Mouse (Mus musculus) lung, embryonic 15.5 days (tissue): ENCODE data around the gene Pdia3. TPM values are rescaled to one million over a fixed set of nuclear protein-coding genes. Genes with fewer than 3 reads are reported as not detected.

Experiments
- ATAC-seq: fragments of 200-750 bp; cut with Nextera tagmentation; 2 replicates; pipeline ENCODE4 v1.8.0; 2017; ENCODE audit warnings: moderate number of reproducible peaks, borderline replicate concordance; ENCODE audit not compliant: low FRiP score, low TSS enrichment; ENCODE audit errors: extremely low read depth
- H3K27ac ChIP-seq: fragments of 300-500 bp; sonication (generic); 2 replicates; pipeline ENCODE4 v1.5.1; 2015; ENCODE audit warnings: moderate library complexity, mild to moderate bottlenecking, inconsistent platforms
- H3K27me3 ChIP-seq: fragments of 300-500 bp; sonication (generic); 2 replicates; pipeline ENCODE4 v1.6.1; 2015; ENCODE audit warnings: inconsistent platforms
- H3K36me3 ChIP-seq: fragments of 300-500 bp; sonication (generic); 2 replicates; pipeline ENCODE4 v1.6.1; 2015; ENCODE audit warnings: inconsistent platforms
- H3K4me1 ChIP-seq: fragments of 300-500 bp; sonication (generic); 2 replicates; pipeline ENCODE4 v1.6.1; 2015; ENCODE audit warnings: inconsistent platforms
- H3K4me2 ChIP-seq: fragments of 300-500 bp; sonication (generic); 2 replicates; pipeline ENCODE4 v1.6.1; 2015; ENCODE audit warnings: inconsistent platforms, mild to moderate bottlenecking, moderate library complexity
- H3K4me3 ChIP-seq: fragments of 300-500 bp; sonication (generic); 2 replicates; pipeline ENCODE4 v1.5.1; 2015; ENCODE audit warnings: mild to moderate bottlenecking, inconsistent platforms
- H3K9ac ChIP-seq: fragments of 300-500 bp; sonication (generic); 2 replicates; pipeline ENCODE4 v1.6.1; 2015; ENCODE audit warnings: inconsistent platforms
- H3K9me3 ChIP-seq: fragments of 300-500 bp; sonication (generic); 2 replicates; pipeline ENCODE4 v1.6.1; 2016; ENCODE audit warnings: inconsistent platforms
- WGBS: fragments of 180-500 bp; shearing (Covaris S2); methylation state at CpG from one replicate; pipeline ENCODE4 v1.1.7; 2015; 5-methylcytosine and 5-hydroxymethylcytosine counted together
- polyA plus RNA-seq: library from polyadenylated mRNA; unstranded; fragments of >200 nt; fragmentation: Nextera tagmentation; extraction: Ambion mirVana; gene quantifications from 2 replicates; pipeline ENCODE4 v1.2.1, GENCODE M21; 2015

Pdia3 gene
- polyA plus RNA-seq, 1 experiment from 2014 or later, result 889 TPM

DNA sequence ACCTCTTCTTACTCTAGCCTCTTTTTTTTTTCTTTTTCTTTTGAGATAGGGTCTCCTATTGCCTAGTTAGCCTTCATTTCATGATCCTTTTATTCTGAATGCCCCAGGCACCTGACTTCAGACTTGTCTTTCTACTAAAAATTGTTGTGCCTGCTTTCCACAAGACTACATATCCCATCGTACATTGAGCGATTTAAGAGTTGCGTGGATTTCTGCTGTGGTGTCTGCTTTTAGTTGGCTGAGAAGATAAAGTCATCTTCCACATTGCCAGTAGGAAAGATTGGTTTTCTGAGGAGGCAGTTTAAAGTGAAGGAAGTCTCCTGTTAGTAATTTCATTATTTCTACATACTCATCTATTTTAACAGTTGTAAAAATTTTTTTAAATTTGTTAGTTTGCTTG is 2.0 kb downstream of the Pdia3 start:
- ATAC-seq, result no peak
- Histone ChIP-seq H3K9me3 (no peaks in the 10 kb centered on the region), H3K27ac (no peak overlapping the region), H3K4me1 (peaks cover 26% of the 10 kb centered on the region), H3K27me3 (no peaks in the 10 kb centered on the region), H3K9ac (peak overlapping the region; percentile 100; the same call in 1 of the 2 replicates), H3K4me2 (peak overlapping the region; percentile 56), H3K4me3 (peak overlapping the region; percentile 89), H3K36me3 (peaks cover 28% of the 10 kb centered on the region)
- 68% methylated on average over 3 of the region's 3 CpGs for WGBS

DNA sequence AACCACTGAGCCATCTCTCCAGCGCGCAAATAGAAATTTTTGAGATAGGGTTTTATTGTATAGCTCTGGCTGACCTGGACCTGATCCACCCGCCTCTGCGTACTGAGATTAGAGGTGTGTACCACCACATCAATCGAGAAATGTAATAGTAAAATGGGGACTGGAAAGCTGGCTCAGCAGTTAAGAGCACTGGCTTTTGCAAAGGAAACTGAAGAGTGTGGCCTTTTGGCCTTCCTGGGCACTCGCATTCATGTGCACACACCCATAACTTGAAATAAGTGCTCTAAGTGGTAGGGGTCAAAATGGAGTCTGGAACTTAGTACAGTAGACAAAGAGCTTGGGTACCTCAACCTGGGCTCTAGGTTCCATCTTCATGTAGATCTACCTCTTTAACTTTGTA is 2.8 kb downstream of the Pdia3 start:
- H3K27ac ChIP-seq, result no peak overlapping the region
- no peak overlapping the region for H3K9ac ChIP-seq
- H3K4me1 ChIP-seq, result peaks cover 26% of the 10 kb centered on the region
- H3K4me3 ChIP-seq, result no peak overlapping the region; the same call in 1 of the 2 replicates
- no peaks in the 10 kb centered on the region for H3K27me3 ChIP-seq
- H3K36me3 ChIP-seq, result peaks cover 32% of the 10 kb centered on the region
- H3K9me3 ChIP-seq, result no peaks in the 10 kb centered on the region
- ATAC-seq, result no peak
- 79% methylated on average over 6 of the region's 6 CpGs for WGBS
- H3K4me2 ChIP-seq, result peak overlapping the region; percentile 56

DNA sequence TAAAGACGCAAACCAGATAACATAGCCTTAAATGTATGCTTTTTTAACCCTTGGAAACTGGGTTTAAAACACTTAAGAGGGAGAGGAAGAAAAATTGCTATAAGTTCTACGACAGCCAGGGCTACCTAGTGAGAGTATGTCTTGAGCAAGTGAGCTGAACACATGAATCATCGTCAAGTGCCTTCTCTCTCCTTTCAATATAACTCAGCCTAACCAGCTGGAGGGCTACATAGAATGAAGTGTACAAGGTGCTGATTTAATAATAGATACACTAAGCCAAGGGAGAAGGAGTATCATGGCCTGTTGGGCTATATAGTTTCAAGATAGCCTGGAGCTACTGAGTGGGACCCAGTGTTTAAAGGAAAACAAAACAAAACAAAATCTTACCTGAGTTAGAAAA is 4.9 kb downstream of the Pdia3 start:
- WGBS, result 82% methylated on average over 3 of the region's 3 CpGs
- H3K4me3 ChIP-seq, result no peak overlapping the region
- H3K36me3 ChIP-seq, result peaks cover 51% of the 10 kb centered on the region
- H3K4me2 ChIP-seq, result no peak overlapping the region
- H3K27ac ChIP-seq, result no peak overlapping the region
- no peak overlapping the region for H3K9ac ChIP-seq
- H3K9me3 ChIP-seq, result no peaks in the 10 kb centered on the region
- no peak for ATAC-seq
- H3K27me3 ChIP-seq, result no peaks in the 10 kb centered on the region
- peaks cover 23% of the 10 kb centered on the region for H3K4me1 ChIP-seq

DNA sequence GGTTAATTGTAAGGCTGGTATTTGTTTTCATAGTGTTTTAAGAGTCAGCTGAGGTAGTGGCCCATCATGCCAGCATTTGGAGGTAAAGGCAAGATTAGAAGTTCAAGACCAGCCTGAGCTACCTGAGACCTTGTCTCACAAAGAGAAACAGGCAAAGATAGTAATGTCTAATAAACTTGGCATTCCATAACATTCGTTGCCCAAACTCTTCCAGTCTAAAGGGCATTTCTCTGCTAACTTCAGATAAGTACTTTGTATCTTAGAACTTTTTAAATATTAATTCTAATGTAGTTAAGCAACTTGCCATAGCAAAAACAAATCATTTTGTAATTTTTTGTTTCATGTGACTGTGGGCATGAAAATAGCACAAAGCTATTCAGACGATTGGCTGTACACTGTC is 9.6 kb downstream of the Pdia3 start:
- Histone ChIP-seq H3K36me3 (peaks cover 71% of the 10 kb centered on the region), H3K27ac (no peak overlapping the region), H3K4me1 (0 out of 2 replicates have a peak, but pooled peaks cover 6% of the 10 kb centered on the region), H3K4me2 (no peak overlapping the region), H3K9ac (no peak overlapping the region), H3K9me3 (no peaks in the 10 kb centered on the region), H3K4me3 (no peak overlapping the region), H3K27me3 (no peaks in the 10 kb centered on the region)
- no peak for ATAC-seq
- WGBS, result 93% methylated on average over 2 of the region's 2 CpGs

DNA sequence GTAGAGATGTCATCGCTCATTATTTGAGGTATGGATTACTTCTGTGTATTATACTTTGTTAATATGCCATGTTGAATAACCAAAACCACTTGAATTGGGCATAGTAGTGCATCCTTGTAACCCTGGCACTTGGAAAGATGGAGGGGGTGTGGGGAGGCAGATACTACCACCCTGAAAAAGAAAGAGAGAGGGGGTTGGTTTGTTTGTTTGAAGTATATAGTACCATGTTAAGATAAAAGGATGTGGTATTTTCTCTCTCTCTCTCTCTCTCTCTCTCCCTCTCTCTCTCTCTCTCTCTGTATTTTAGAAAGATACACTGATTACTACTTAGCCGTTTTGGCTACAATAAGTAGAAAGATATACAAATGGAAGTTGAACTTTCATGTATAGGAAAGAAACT is 12.3 kb downstream of the Pdia3 start:
- Histone ChIP-seq H3K4me3 (no peak overlapping the region), H3K4me1 (no peaks in the 10 kb centered on the region), H3K27ac (no peak overlapping the region), H3K9me3 (no peaks in the 10 kb centered on the region), H3K27me3 (no peaks in the 10 kb centered on the region), H3K4me2 (no peak overlapping the region), H3K9ac (no peak overlapping the region), H3K36me3 (peaks cover 87% of the 10 kb centered on the region)
- ATAC-seq, result no peak
- 88% methylated on average over 2 of the region's 2 CpGs for WGBS

DNA sequence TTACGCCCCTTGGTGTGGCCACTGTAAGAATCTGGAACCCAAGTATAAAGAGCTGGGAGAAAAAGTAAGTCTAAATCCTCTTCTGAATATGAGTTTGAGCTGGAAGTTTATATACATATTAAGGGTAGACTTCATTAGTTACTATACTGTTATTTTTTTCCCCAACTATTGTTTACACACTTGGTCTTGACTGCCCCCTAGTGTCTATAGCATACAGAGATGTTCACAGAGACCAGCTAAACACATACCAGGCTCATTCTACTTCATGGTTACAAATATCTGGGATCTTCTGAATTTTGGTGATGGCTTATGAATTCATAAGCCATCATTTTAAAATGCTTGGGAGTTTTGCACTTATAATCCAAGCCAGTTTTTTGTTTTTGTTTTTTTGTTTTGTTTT is 21.3 kb downstream of the Pdia3 start:
- Histone ChIP-seq H3K27me3 (no peaks in the 10 kb centered on the region), H3K9me3 (no peaks in the 10 kb centered on the region), H3K36me3 (peaks cover 97% of the 10 kb centered on the region), H3K4me3 (no peak overlapping the region), H3K9ac (no peak overlapping the region), H3K4me1 (no peaks in the 10 kb centered on the region), H3K4me2 (no peak overlapping the region), H3K27ac (no peak overlapping the region)
- WGBS, result 94% methylated on average over 1 of the region's 1 CpGs
- no peak for ATAC-seq

DNA sequence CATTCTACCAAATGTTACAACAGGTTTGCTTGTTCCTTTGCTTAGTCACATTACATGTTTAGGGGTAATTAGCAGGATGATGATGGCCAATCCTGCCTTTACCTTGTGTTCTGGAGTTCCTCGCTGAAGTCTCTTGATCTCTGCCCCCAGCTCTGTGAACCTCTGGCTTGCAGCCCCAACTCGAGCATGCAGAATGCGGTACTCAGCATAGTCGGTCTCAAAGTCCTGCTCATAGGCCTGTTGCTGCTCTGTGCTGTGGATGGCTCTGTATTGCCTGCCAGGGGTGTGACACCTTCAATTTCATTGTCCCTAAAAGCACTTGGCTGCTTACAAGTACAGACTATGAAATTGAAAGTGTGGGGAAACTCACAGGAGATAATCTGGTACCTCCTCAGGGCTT is 26.2 kb downstream of the Pdia3 start:
- Histone ChIP-seq H3K4me3 (no peak overlapping the region), H3K4me2 (no peak overlapping the region), H3K9ac (no peak overlapping the region), H3K4me1 (peaks cover 18% of the 10 kb centered on the region), H3K27me3 (peaks cover 4% of the 10 kb centered on the region; the same call in 1 of the 2 replicates), H3K9me3 (no peaks in the 10 kb centered on the region), H3K36me3 (peaks cover 49% of the 10 kb centered on the region), H3K27ac (no peak overlapping the region)
- 78% methylated on average over 4 of the region's 4 CpGs for WGBS
- ATAC-seq, result no peak

- Histone ChIP-seq H3K4me3 (no peak overlapping the region), H3K27me3 (peaks cover 4% of the 10 kb centered on the region; the same call in 1 of the 2 replicates), H3K4me1 (peaks cover 18% of the 10 kb centered on the region), H3K36me3 (peaks cover 36% of the 10 kb centered on the region), H3K9me3 (no peaks in the 10 kb centered on the region), H3K4me2 (no peak overlapping the region), H3K27ac (no peak overlapping the region), H3K9ac (no peak overlapping the region)
- no peak for ATAC-seq
- 51% methylated on average over 5 of the region's 5 CpGs for WGBS
Observed at GRCm38 (mm10) chr2:121440834-121441605, 27.4 kb downstream of the Pdia3 start.

- peak overlapping the region; percentile 38 for H3K9ac ChIP-seq
Observed at GRCm38 (mm10) chr2:121441800-121442199, 28.2 kb downstream of the Pdia3 start.

GRCm38 (mm10) chr2:121442259-121443067 is 28.9 kb downstream of the Pdia3 start:
- Histone ChIP-seq H3K36me3 (peaks cover 24% of the 10 kb centered on the region), H3K9me3 (no peaks in the 10 kb centered on the region), H3K27ac (no peak overlapping the region), H3K27me3 (peaks cover 4% of the 10 kb centered on the region; the same call in 1 of the 2 replicates), H3K4me1 (peaks cover 18% of the 10 kb centered on the region), H3K9ac (peak overlapping the region; percentile 38), H3K4me3 (peak overlapping the region; percentile 50), H3K4me2 (peak overlapping the region; percentile 91)
- WGBS, result 1% methylated on average over 30 of the region's 30 CpGs
- peak; percentile 88 for ATAC-seq

More at GRCm38 (mm10) chr2:121441800-121442199, 28.2 kb downstream of the Pdia3 start:
- peak overlapping the region; percentile 91 for H3K4me2 ChIP-seq
- H3K9me3 ChIP-seq, result no peaks in the 10 kb centered on the region
- H3K4me3 ChIP-seq, result peak overlapping the region; percentile 50
- H3K27me3 ChIP-seq, result peaks cover 4% of the 10 kb centered on the region; the same call in 1 of the 2 replicates
- H3K36me3 ChIP-seq, result peaks cover 31% of the 10 kb centered on the region
- 9% methylated on average over 11 of the region's 11 CpGs for WGBS
- H3K27ac ChIP-seq, result no peak overlapping the region
- peaks cover 18% of the 10 kb centered on the region for H3K4me1 ChIP-seq
- ATAC-seq, result no peak; the same call in 1 of the 2 replicates

DNA sequence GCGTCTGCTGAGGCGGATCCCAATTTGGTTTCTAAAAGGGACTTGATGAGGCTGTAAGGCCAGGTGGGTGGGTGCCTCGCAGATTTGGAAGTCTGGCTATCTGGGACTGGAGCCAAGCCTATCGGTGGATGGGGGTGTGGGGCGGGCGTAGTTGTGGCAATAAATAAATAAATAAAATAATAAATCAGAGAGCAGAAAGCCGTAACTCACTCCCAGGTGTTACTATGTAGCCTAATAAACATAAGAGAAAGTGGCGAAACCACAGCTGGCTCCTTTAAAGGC is 29.4 kb downstream of the Pdia3 start:
- peaks cover 19% of the 10 kb centered on the region for H3K36me3 ChIP-seq
- H3K4me2 ChIP-seq, result peak overlapping the region; percentile 91
- peaks cover 24% of the 10 kb centered on the region for H3K4me1 ChIP-seq
- no peaks in the 10 kb centered on the region for H3K9me3 ChIP-seq
- WGBS, result 12% methylated on average over 8 of the region's 8 CpGs
- no peak for ATAC-seq
- H3K27me3 ChIP-seq, result peaks cover 4% of the 10 kb centered on the region; the same call in 1 of the 2 replicates
- no peak overlapping the region for H3K27ac ChIP-seq
- peak overlapping the region; percentile 50 for H3K4me3 ChIP-seq
- H3K9ac ChIP-seq, result peak overlapping the region; percentile 38

DNA sequence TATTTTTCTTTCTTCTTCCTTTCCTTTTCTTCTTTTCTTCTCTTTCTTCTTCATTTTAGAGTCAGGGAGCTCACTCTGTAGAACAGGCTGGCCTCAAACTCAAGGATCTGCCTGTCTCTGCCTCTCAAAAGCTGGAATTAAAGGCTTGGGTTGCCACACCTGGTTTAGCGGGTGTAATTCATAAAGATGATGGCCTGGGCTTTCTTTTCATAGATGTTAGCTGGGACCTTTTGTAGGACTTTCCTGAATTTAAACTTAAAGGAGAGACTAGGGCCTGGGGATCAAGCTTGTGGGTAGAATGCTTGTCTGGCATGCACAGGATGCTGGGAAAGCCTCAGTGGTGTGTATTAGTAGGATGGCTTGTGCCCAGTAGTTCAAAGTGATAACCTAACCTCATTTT is 30.6 kb downstream of the Pdia3 start, which contains the start of gene Ell3:
Gene Ell3 (minus strand): TSS at position 101 of the 400 bp plus-strand sequence.
- no peaks in the 10 kb centered on the region for H3K9me3 ChIP-seq
- no peak within 1 kb of the TSS for H3K4me3 ChIP-seq
- peak within 1 kb of the TSS; percentile 91 for H3K4me2 ChIP-seq
- H3K36me3 ChIP-seq, result peaks cover 7% of the 10 kb centered on the region
- no peak within 1 kb of the TSS for H3K27ac ChIP-seq
- peaks cover 4% of the 10 kb centered on the region; the same call in 1 of the 2 replicates for H3K27me3 ChIP-seq
- peaks cover 25% of the 10 kb centered on the region for H3K4me1 ChIP-seq
- no peak for ATAC-seq
- H3K9ac ChIP-seq, result no peak within 1 kb of the TSS; the same call in 1 of the 2 replicates
- 78% methylated on average over 1 of the region's 1 CpGs for WGBS
